Mouse (Mus musculus): Measurements from ENCODE around the gene Hhatl.

- TF ChIP-seq CTCF (conservative IDR thresholded peaks at IDR 0.05 in 1 of 2, IDR thresholded peaks at IDR 0.05 in 1 of 2; ENCODE audit: low read depth in 2 of 2, low read length in 2 of 2) (no peak), CHD2 (IDR thresholded peaks at IDR 0.05; ENCODE audit: low read length) (no peak)
Observed at GRCm38 (mm10) chr9:121785261-121785660, 7.0 kb downstream of the Hhatl start.
